Mouse (Mus musculus): ENCODE data around the gene Spic.

DNA sequence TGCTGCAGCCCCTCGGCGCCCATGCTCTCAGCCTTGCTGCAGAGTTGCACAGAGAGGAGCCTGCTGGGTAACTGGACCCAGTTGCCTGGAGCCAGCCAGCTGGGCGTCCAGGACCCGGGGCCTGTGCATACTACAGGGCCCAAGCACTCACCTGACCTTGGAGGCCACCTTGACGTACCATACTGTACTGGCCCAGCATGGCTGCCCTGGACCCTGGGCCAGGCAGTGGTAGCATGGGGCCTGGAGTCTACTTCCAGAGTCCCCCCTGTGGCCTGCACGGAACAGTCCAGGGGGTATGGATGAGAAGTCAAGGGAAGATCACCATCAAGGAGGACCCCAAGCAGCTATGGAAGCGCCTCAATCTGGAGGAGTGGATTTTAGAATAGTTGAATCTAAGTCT is 12.0 kb downstream of the Spic start:
- TF ChIP-seq POLR2A (IDR thresholded peaks at IDR 0.05; ENCODE audit: low read depth, low read length) = no peak
- TF ChIP-seq CTCF (IDR thresholded peaks at IDR 0.05; ENCODE audit: extremely low read depth, insufficient read length, insufficient replicate concordance, low read depth, low read length) = no peak

Measured in small intestine, adult 2 months (tissue).